Mouse (Mus musculus): ENCODE data around the gene Car4. TPM values are rescaled to one million over a fixed set of nuclear protein-coding genes. Genes with fewer than 3 reads are reported as not detected.

Car4 gene
- polyA plus RNA-seq, 1 experiment = not detected

DNA sequence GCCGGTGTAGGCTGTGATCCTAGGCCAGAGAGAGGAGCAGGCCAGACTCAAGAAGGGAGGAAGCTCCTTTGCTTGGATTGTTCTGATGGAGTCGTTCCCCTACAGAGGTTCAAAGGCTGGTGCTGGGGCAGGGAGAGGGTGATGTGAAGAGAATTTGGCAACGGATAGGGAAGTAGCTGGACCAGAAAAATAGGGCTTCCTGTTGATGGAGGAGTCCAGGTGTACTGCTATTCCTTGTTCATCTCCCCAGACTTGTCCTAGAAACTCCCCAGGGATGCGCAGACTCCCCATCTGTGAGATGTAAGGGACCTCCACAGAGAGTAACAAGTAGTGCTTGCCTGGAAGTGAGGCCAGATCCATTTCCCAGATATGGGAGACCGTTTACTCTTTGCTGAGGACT lies 1.2 kb upstream of the Car4 start:
- H3K4me1 ChIP-seq = peaks cover 31% of the 10 kb centered on the region
- no peak overlapping the region for H3K4me3 ChIP-seq (replicated peaks)
- peaks cover 75% of the 10 kb centered on the region for H3K27me3 ChIP-seq (replicated peaks)
- TF ChIP-seq FLI1 (IDR thresholded peaks at IDR 0.05; ENCODE audit: low read length) (no peak), GATA1 (IDR thresholded peaks at IDR 0.05; ENCODE audit: borderline replicate concordance, low read length) (no peak)
- peaks cover 2% of the 10 kb centered on the region; the same call in 1 of the 2 replicates for H3K9me3 ChIP-seq
- no peaks in the 10 kb centered on the region for H3K36me3 ChIP-seq (replicated peaks; ENCODE audit: low read length)

DNA sequence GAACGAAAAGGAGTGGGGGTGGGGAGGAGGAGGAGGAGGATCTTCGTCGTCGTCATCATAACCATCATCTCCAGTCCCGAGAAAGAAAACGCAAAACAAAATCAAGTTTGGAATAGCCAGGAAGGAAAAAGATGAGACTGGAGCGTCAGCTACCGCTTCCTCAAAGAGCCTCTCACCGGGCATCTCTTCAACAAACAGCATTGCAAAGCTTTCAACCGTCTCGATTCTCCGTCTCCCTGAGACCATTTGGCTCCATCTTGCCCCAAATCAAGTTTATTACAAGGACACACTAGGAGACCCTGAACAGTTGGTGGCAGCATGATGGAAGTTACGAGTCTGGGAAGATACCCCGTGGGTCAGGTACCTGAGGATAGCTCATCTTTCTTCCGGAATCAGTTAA lies 415 bp upstream of the Car4 start:
- Histone ChIP-seq H3K9me3 (peaks cover 2% of the 10 kb centered on the region; the same call in 1 of the 2 replicates), H3K27me3 (replicated peaks) (peaks cover 79% of the 10 kb centered on the region), H3K4me1 (peaks cover 31% of the 10 kb centered on the region), H3K4me3 (replicated peaks) (no peak overlapping the region), H3K36me3 (replicated peaks; ENCODE audit: low read length) (no peaks in the 10 kb centered on the region)
- TF ChIP-seq GATA1 (IDR thresholded peaks at IDR 0.05; ENCODE audit: borderline replicate concordance, low read length) = no peak
- TF ChIP-seq FLI1 (IDR thresholded peaks at IDR 0.05; ENCODE audit: low read length) = no peak

DNA sequence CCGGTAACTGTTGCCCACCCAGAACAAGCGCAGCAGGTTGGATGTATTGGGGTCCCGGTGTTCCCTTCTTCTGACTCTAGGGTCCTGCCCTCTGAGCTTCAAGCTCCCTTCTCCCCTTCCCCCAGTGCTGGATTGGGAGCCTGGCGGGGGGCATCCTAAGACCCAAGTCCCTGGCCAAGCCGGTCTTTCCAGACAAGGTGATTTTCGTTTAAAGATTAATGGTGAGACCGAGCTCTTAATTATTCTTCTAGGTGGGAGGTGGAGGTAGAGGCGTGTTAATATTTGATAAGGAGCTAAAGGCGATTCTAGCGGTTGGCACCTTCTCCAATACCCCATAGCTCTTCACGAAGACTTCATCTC lies 665 bp downstream of the Car4 start:
- H3K36me3 ChIP-seq (replicated peaks; ENCODE audit: low read length) = no peaks in the 10 kb centered on the region
- no peak for TF ChIP-seq GATA1 (IDR thresholded peaks at IDR 0.05; ENCODE audit: borderline replicate concordance, low read length)
- no peak for TF ChIP-seq FLI1 (IDR thresholded peaks at IDR 0.05; ENCODE audit: low read length)
- peaks cover 84% of the 10 kb centered on the region for H3K27me3 ChIP-seq (replicated peaks)
- H3K9me3 ChIP-seq = peaks cover 2% of the 10 kb centered on the region; the same call in 1 of the 2 replicates
- peaks cover 31% of the 10 kb centered on the region for H3K4me1 ChIP-seq
- H3K4me3 ChIP-seq (replicated peaks) = peak overlapping the region; percentile 80

DNA sequence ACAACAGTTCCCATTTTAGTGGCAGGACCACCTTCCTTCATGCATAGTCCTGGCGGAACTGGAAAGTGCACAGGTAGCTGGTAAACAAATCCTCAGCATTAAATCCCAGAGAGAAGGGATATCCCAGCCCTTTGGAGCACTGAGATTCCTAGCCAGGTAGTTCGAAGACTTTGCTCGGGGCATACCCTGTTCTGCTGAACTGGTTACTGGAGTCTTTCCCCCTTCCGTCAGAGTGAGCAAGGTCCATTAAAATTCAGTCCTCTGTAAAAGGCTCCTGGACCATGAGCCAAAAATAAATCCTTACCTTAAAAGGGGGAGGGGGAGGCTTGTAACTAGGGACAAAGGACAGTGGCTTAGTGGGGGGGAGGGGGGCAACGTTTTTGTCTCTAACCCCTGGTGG lies 1.6 kb downstream of the Car4 start:
- H3K9me3 ChIP-seq = peaks cover 2% of the 10 kb centered on the region; the same call in 1 of the 2 replicates
- TF ChIP-seq GATA1 (IDR thresholded peaks at IDR 0.05; ENCODE audit: borderline replicate concordance, low read length) (no peak), FLI1 (IDR thresholded peaks at IDR 0.05; ENCODE audit: low read length) (no peak)
- no peak overlapping the region for H3K4me3 ChIP-seq (replicated peaks)
- H3K4me1 ChIP-seq = peaks cover 31% of the 10 kb centered on the region
- H3K27me3 ChIP-seq (replicated peaks) = peaks cover 90% of the 10 kb centered on the region
- no peaks in the 10 kb centered on the region for H3K36me3 ChIP-seq (replicated peaks; ENCODE audit: low read length)

DNA sequence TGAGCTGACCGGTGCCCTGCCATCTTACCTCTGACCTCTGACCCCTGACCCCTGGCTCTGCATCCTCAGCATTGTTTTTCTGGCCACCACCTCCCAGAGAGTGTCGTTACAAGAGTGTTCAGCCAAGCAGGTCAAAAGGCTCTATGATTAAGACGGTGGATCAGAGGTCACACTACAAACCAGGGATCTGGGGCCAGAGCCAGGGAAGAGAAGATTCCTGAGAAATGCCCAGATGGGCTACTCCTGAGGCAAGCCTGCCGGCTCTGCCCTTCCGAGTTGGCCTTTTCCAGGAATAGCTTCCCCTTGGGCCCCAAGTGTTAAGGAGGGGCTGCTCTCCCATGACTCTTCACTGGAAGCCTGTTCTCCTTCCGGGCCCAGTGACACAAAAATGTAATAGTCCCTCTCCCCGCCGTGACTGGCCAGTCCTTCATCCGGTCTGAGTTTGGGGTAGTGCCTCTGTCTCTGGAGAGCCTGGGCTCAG lies 2.2 kb downstream of the Car4 start:
- no peak for TF ChIP-seq FLI1 (IDR thresholded peaks at IDR 0.05; ENCODE audit: low read length)
- H3K27me3 ChIP-seq (replicated peaks) = peaks cover 93% of the 10 kb centered on the region
- H3K9me3 ChIP-seq = peaks cover 2% of the 10 kb centered on the region; the same call in 1 of the 2 replicates

DNA sequence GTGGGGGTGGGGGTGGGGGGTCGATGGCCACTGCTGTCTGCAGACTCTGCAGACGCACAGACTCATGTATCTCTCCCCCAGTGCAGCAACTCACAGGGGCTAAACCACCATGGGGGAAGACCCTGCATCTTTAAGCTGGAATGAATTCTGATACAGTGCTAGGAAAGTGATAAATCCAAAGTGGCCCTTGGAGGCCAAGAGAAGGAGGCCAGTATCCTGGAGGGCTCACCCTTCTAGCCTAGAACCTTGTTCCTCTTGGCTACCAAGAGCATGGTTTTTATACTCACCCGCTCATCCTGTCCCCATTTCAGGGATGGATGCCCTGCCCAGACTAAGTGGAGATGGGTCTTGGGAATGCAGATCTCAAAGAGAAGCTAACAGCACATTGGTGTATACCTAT lies 2.7 kb downstream of the Car4 start:
- peak overlapping the region; percentile 12 for H3K4me3 ChIP-seq (replicated peaks)
- peaks cover 93% of the 10 kb centered on the region for H3K27me3 ChIP-seq (replicated peaks)

More for the DNA sequence above, 2.2 kb downstream of the Car4 start:
- Histone ChIP-seq H3K4me3 (replicated peaks) (peak overlapping the region; percentile 12), H3K36me3 (replicated peaks; ENCODE audit: low read length) (no peaks in the 10 kb centered on the region), H3K4me1 (peaks cover 34% of the 10 kb centered on the region)

DNA sequence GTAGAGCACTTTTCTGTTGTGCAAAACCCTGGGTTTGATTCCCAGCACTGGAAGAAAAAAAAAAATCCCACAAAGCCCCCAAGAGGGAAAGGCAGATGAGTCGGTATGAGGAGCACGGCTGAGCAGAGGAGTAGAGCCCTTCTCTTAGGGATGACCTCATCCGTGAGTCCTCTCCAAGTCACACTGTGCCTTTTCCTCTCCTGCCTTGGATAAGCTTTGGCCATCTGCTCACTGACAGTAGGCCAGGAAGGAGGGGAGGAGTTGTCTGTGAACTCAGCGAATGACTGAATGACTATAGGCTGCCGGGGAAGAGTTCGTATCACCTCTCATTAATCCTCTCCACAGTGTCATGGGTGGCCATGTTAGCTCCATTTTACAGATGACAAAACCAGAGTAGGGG lies 3.2 kb downstream of the Car4 start:
- Histone ChIP-seq H3K27me3 (replicated peaks) (peaks cover 93% of the 10 kb centered on the region), H3K9me3 (peaks cover 2% of the 10 kb centered on the region; the same call in 1 of the 2 replicates), H3K4me3 (replicated peaks) (peak overlapping the region; percentile 33), H3K4me1 (peaks cover 34% of the 10 kb centered on the region), H3K36me3 (replicated peaks; ENCODE audit: low read length) (no peaks in the 10 kb centered on the region)
- TF ChIP-seq FLI1 (IDR thresholded peaks at IDR 0.05; ENCODE audit: low read length) (no peak), GATA1 (IDR thresholded peaks at IDR 0.05; ENCODE audit: borderline replicate concordance, low read length) (no peak)

More for the DNA sequence above, 2.7 kb downstream of the Car4 start:
- Histone ChIP-seq H3K9me3 (peaks cover 2% of the 10 kb centered on the region; the same call in 1 of the 2 replicates), H3K36me3 (replicated peaks; ENCODE audit: low read length) (no peaks in the 10 kb centered on the region), H3K4me1 (peaks cover 34% of the 10 kb centered on the region)
- no peak for TF ChIP-seq GATA1 (IDR thresholded peaks at IDR 0.05; ENCODE audit: borderline replicate concordance, low read length)
- no peak for TF ChIP-seq FLI1 (IDR thresholded peaks at IDR 0.05; ENCODE audit: low read length)

DNA sequence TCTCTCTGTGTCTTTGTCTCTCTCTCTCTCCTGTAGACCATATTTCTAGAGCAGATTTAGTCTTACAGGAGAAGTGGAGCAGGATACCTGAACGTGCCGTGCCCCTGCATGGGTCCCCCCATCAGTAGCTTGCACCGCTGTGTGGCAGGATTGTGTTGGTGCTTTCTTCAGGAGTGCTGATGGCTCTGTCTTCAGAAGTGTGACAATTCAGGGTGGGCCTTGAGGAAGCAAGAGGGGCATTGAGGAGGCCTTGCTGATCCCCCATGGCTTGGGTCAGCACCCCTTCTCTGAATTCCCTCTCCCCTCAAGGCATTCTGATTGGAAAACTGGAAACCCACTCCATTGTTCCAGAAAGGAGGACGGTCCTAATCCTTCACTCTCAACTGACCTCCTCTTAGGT lies 4.0 kb downstream of the Car4 start:
- Histone ChIP-seq H3K4me3 (replicated peaks) (no peak overlapping the region), H3K36me3 (replicated peaks; ENCODE audit: low read length) (no peaks in the 10 kb centered on the region), H3K27me3 (replicated peaks) (peaks cover 89% of the 10 kb centered on the region), H3K4me1 (peaks cover 38% of the 10 kb centered on the region), H3K9me3 (peaks cover 2% of the 10 kb centered on the region; the same call in 1 of the 2 replicates)
- TF ChIP-seq FLI1 (IDR thresholded peaks at IDR 0.05; ENCODE audit: low read length) = no peak
- no peak for TF ChIP-seq GATA1 (IDR thresholded peaks at IDR 0.05; ENCODE audit: borderline replicate concordance, low read length)

DNA sequence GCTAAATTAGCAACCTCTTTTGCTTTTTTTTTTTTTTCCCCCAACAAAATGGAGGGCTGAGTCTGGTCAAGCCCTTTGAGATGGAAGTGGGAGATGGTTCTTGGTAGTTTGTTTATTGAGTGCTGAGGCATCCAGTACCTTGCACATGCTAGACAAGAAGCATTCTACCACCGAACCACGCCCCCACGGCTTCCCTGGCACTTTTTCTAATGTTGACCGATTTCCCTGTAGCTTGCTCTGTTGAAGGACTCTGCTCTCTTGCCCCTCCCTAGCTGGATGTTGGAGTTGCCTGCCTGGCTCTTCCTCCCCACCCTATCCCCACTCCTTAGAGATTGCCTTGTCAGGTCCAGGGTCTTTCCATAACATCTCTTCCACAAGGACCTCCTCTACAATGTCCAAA lies 5.0 kb downstream of the Car4 start:
- Histone ChIP-seq H3K27me3 (replicated peaks) (peaks cover 88% of the 10 kb centered on the region), H3K9me3 (peaks cover 2% of the 10 kb centered on the region; the same call in 1 of the 2 replicates), H3K36me3 (replicated peaks; ENCODE audit: low read length) (no peaks in the 10 kb centered on the region), H3K4me1 (peaks cover 42% of the 10 kb centered on the region), H3K4me3 (replicated peaks) (no peak overlapping the region)
- TF ChIP-seq FLI1 (IDR thresholded peaks at IDR 0.05; ENCODE audit: low read length) (no peak), GATA1 (IDR thresholded peaks at IDR 0.05; ENCODE audit: borderline replicate concordance, low read length) (no peak)

DNA sequence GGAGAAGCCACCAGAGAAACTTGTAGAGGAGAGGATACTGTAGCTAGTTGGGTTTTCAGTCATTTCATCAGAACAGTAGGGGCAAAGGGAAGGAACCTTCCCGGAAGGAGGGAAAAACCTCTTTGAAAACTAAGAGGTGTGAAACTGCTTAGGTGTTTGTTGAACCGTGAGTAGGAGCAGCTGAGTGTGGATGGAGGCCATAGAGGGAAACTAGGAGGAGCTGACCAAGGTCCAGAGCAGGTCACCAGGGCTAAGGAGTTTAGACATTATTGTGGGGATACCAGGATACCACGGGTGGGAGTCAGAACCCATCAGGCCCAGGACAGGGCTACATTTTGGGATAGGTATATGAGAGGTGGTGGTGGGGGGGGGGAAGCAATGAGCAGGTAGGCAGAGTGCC lies 6.0 kb downstream of the Car4 start:
- Histone ChIP-seq H3K27me3 (replicated peaks) (peaks cover 84% of the 10 kb centered on the region), H3K4me1 (peaks cover 37% of the 10 kb centered on the region), H3K9me3 (no peaks in the 10 kb centered on the region), H3K4me3 (replicated peaks) (no peak overlapping the region), H3K36me3 (replicated peaks; ENCODE audit: low read length) (no peaks in the 10 kb centered on the region)
- TF ChIP-seq GATA1 (IDR thresholded peaks at IDR 0.05; ENCODE audit: borderline replicate concordance, low read length) (no peak), FLI1 (IDR thresholded peaks at IDR 0.05; ENCODE audit: low read length) (no peak)

DNA sequence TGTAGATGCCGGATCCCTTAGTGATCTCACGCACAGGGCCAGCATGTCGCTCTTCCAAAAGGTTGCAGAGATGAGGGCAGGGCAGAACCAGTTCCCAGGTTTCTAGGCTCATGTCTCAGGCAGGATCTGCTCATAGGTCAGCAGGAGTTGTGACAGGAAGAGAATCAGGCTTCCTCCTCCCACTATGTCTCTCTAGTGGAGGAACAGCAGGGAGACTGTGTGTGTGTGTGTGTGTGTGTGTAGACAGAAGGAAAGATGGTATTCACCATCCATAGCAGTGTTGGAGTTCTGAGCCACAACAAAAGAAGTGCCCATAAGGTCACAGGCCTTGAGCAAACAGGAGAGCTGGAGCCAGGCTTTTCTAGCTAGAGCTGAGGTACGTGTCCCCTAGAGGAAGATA lies 9.1 kb downstream of the Car4 start:
- Histone ChIP-seq H3K27me3 (replicated peaks) (peaks cover 69% of the 10 kb centered on the region), H3K4me3 (replicated peaks) (no peak overlapping the region), H3K36me3 (replicated peaks; ENCODE audit: low read length) (no peaks in the 10 kb centered on the region), H3K4me1 (peaks cover 27% of the 10 kb centered on the region), H3K9me3 (no peaks in the 10 kb centered on the region)
- TF ChIP-seq FLI1 (IDR thresholded peaks at IDR 0.05; ENCODE audit: low read length) = no peak
